Mouse (Mus musculus): ENCODE measurements at regions not wholly inside any gene's neighbourhood (a gene's known extent, or its start where the extent isn't known, plus 50 kb on each side); places are given as distances from the start of the nearest gene placed in this dataset.

DNA sequence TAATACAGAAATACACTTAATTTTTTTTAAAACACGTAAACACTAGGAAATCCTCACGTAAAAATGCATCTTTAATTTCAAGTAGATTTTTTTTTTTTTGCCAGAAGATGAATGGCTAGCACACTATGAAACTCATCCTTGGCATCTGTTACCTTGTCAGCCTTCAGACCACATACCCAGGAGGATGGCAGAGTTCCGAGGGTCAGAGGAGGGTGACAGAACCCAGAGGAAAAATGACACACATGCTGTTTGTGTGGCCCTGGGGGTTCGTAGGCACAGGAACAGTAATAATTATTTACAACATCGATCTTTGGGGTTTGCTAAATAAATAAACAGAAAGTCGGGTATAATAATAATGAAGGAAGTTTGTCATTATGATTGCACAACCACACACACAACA lies 945.3 kb downstream of the Robo2 start:
- no peak for TF ChIP-seq POLR2A (IDR thresholded peaks at IDR 0.05; ENCODE audit: insufficient read depth, low read length)
- no peak for TF ChIP-seq CTCF (IDR thresholded peaks at IDR 0.05; ENCODE audit: low read depth, low read length)
- no peak for TF ChIP-seq EP300 (IDR thresholded peaks at IDR 0.05; ENCODE audit: insufficient read depth, low read depth, low read length)

All from ES-Bruce4 (cell line).